Mouse (Mus musculus) T-helper 17 cell (primary cell): ENCODE measurements around the gene Vmn1r121.
"Not testable (repeated sequence)": the region's sequence is repeated elsewhere in the genome, so short reads cannot be mapped to it uniquely, and the experiment has no call there.

ENCODE experiments used
- in situ Hi-C, 2 experiments: fragments of 300-600 bp; cut with MboI, MseI; formaldehyde crosslinking; loops; 1 replicate in 1 of 2; 2 replicates in 1 of 2; pipeline ENCODE4 v1.15.1; 2025; ENCODE audit warnings: high pct_unique_total_duplicates in 2 of 2

Vmn1r121 gene

GRCm38 (mm10) chr7:21098413-21098812, at the start of gene Vmn1r121:
TSS of gene Vmn1r121 (minus strand) at chr7:21098513.
- in situ Hi-C loops, result loop anchor here in 1 of 2 experiments (5.0 kb wide), 1 partner anchor 1709 kb away; no protein-coding TSS in a partner anchor

DNA sequence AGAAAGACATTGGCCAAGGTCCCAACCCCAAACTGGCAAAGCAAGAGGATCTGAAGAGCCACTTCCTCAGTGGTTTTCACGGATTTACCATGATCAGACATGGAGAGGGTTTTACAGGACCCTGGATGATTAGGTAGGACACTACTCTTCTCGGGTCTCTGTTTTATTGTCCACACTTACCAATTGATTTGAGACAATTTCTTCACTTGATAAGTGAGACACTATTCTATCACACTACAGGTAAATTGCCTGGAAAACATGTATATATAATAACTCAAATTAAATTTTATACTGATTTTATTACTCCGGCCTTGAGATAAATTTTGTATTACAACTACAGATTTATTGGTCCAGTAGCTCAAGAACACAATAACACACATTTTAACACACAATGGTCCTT, 35.7 kb upstream of the Vmn1r121 start, which contains the start of gene Vmn1r122:
Gene Vmn1r122 (minus strand): TSS at position 101 of the 400 bp plus-strand sequence.
- in situ Hi-C loops, result not testable (repeated sequence)

- in situ Hi-C loops, result loop anchor here in 1 of 2 experiments (10.0 kb wide), 1 partner anchor 679 kb away; the partner anchor contains the start of gene Gm5728
These were observed 44.6 kb downstream of the Vmn1r121 start, which contains the start of gene Vmn1r120 for GRCm38 (mm10) chr7:21053684-21054083. TSS of gene Vmn1r120 (minus strand) at chr7:21053784.
